Mouse (Mus musculus): ENCODE data around the gene Mcur1. TPM values are rescaled to one million over a fixed set of nuclear protein-coding genes. Genes with fewer than 3 reads are reported as not detected.

Gene Mcur1
- total and polyA plus RNA-seq, 3 experiments = 26.4 to 49.8 (median 43.9) TPM

GRCm38 (mm10) chr13:43585335-43585734 is 25.3 kb upstream of the Mcur1 start:
- Histone ChIP-seq H3K27ac (no peak overlapping the region), H3K27me3 (ENCODE audit: control insufficient read depth, insufficient read depth, low read length) (no peaks in the 10 kb centered on the region), H3K9ac (ENCODE audit: low read depth, low read length) (no peak overlapping the region), H3K4me1 (ENCODE audit: control insufficient read depth, insufficient read depth, low read length) (peaks cover 2% of the 10 kb centered on the region), H3K36me3 (ENCODE audit: control insufficient read depth, insufficient read depth, low read length) (no peaks in the 10 kb centered on the region; the same call in 1 of the 2 replicates), H3K4me3 (no peak overlapping the region), H3K79me2 (replicated peaks; ENCODE audit: control insufficient read depth, insufficient read depth, low read length) (no peaks in the 10 kb centered on the region)
- intact Hi-C loops (cut with DNase I) = no loop called here
- 92% methylated on average over 2 of the region's 2 CpGs for WGBS
- no peak for DNase-seq
- no peak for TF ChIP-seq EP300 (IDR thresholded peaks at IDR 0.05; ENCODE audit: insufficient read depth, low read depth, low read length)
- no peak for TF ChIP-seq CTCF (IDR thresholded peaks at IDR 0.05)
- no peak for TF ChIP-seq POLR2A (IDR thresholded peaks at IDR 0.05; ENCODE audit: insufficient read depth, low read depth, low read length)

DNA sequence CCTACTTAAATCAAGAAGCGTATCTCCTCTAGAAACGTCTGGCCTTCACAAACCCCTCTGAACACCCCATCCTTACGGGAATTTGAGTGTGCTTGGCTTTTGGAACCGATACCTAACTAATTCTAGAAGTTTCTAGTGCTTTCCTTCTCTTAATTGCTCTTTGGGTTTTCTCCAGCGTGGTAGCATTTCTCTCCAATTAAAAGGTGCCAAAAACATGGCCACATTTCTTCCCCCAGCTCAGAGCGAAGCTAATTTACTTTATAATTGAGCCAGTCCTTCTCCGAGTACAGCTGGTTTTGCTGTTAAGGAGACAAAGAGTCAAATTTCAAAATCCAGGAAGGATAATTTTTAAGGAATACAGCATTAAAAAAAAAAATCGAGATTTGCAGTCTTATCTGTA is 23.5 kb upstream of the Mcur1 start:
- Histone ChIP-seq H3K4me1 (ENCODE audit: control insufficient read depth, insufficient read depth, low read length) (peaks cover 2% of the 10 kb centered on the region), H3K79me2 (replicated peaks; ENCODE audit: control insufficient read depth, insufficient read depth, low read length) (no peaks in the 10 kb centered on the region), H3K9ac (ENCODE audit: low read depth, low read length) (no peak overlapping the region), H3K4me3 (no peak overlapping the region), H3K27me3 (ENCODE audit: control insufficient read depth, insufficient read depth, low read length) (no peaks in the 10 kb centered on the region), H3K36me3 (ENCODE audit: control insufficient read depth, insufficient read depth, low read length) (no peaks in the 10 kb centered on the region; the same call in 1 of the 2 replicates), H3K27ac (no peak overlapping the region)
- 60% methylated on average over 8 of the region's 8 CpGs for WGBS
- no peak for DNase-seq
- intact Hi-C loops (cut with DNase I) = no loop called here
- no peak for TF ChIP-seq CTCF (IDR thresholded peaks at IDR 0.05)
- no peak for TF ChIP-seq POLR2A (IDR thresholded peaks at IDR 0.05; ENCODE audit: insufficient read depth, low read depth, low read length)

DNA sequence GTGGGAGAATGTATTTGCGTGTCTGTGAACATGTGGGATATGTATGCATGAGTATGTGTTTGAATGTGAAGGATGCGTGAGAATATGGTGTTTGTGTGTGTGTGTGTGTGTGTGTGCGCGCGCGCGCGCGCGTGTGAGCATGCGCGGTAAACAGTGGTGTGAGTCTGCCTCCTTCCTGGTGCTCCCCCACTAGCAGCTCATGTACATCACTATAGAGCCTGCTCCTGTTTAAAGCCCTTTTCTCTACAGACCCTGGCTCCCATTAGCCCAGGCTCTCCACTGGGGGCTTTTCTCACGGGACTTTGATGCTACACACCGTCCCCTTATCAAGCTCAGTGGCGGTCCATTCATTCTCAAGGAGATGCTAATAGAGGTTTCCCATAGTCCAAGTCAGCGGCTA is 23.0 kb upstream of the Mcur1 start:
- Histone ChIP-seq H3K9ac (ENCODE audit: low read depth, low read length) (no peak overlapping the region), H3K27ac (no peak overlapping the region), H3K79me2 (replicated peaks; ENCODE audit: control insufficient read depth, insufficient read depth, low read length) (no peaks in the 10 kb centered on the region), H3K36me3 (ENCODE audit: control insufficient read depth, insufficient read depth, low read length) (no peaks in the 10 kb centered on the region), H3K27me3 (ENCODE audit: control insufficient read depth, insufficient read depth, low read length) (no peaks in the 10 kb centered on the region), H3K4me1 (ENCODE audit: control insufficient read depth, insufficient read depth, low read length) (peaks cover under 1% of the 10 kb centered on the region; the same call in 1 of the 2 replicates), H3K4me3 (no peak overlapping the region)
- TF ChIP-seq CTCF (IDR thresholded peaks at IDR 0.05) (no peak), EP300 (IDR thresholded peaks at IDR 0.05; ENCODE audit: insufficient read depth, low read depth, low read length) (no peak), POLR2A (IDR thresholded peaks at IDR 0.05; ENCODE audit: insufficient read depth, low read depth, low read length) (no peak)
- WGBS = 47% methylated on average over 16 of the region's 16 CpGs
- no peak for DNase-seq
- intact Hi-C loops (cut with DNase I) = no loop called here

DNA sequence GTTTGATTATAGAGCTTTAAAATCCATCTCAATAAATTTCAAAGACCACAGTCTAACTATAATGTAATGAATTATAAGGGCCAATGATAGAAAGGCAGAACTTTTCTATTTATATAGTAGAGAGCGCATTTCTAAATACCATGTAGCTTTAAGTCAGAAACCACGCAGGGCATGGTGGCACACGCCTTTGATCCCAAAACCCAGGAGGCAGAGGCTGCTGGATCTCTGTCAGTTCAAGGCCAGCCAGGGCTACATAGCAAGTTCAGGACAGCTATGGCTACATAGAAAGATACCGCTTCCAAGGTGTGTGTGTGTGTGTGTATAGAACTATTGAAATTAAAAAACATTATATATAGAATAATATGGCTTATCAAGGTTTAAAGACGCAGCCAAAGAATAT is 20.7 kb upstream of the Mcur1 start:
- Histone ChIP-seq H3K4me3 (no peak overlapping the region), H3K79me2 (replicated peaks; ENCODE audit: control insufficient read depth, insufficient read depth, low read length) (no peaks in the 10 kb centered on the region), H3K4me1 (ENCODE audit: control insufficient read depth, insufficient read depth, low read length) (no peaks in the 10 kb centered on the region), H3K36me3 (ENCODE audit: control insufficient read depth, insufficient read depth, low read length) (no peaks in the 10 kb centered on the region), H3K9ac (ENCODE audit: low read depth, low read length) (no peak overlapping the region), H3K27ac (no peak overlapping the region), H3K27me3 (ENCODE audit: control insufficient read depth, insufficient read depth, low read length) (no peaks in the 10 kb centered on the region)
- no peak for DNase-seq
- WGBS = 95% methylated on average over 5 of the region's 5 CpGs
- intact Hi-C loops (cut with DNase I) = no loop called here
- TF ChIP-seq POLR2A (IDR thresholded peaks at IDR 0.05; ENCODE audit: insufficient read depth, low read depth, low read length) (no peak), CTCF (IDR thresholded peaks at IDR 0.05) (no peak), EP300 (IDR thresholded peaks at IDR 0.05; ENCODE audit: insufficient read depth, low read depth, low read length) (no peak)

GRCm38 (mm10) chr13:43579740-43580139 is 19.7 kb upstream of the Mcur1 start:
- DNase-seq = peak; percentile 50 to 68
- Histone ChIP-seq H3K9ac (ENCODE audit: low read depth, low read length) (no peak overlapping the region), H3K27me3 (ENCODE audit: control insufficient read depth, insufficient read depth, low read length) (no peaks in the 10 kb centered on the region), H3K27ac (no peak overlapping the region), H3K4me1 (ENCODE audit: control insufficient read depth, insufficient read depth, low read length) (no peaks in the 10 kb centered on the region), H3K36me3 (ENCODE audit: control insufficient read depth, insufficient read depth, low read length) (no peaks in the 10 kb centered on the region), H3K79me2 (replicated peaks; ENCODE audit: control insufficient read depth, insufficient read depth, low read length) (no peaks in the 10 kb centered on the region), H3K4me3 (no peak overlapping the region)
- intact Hi-C loops (cut with DNase I) = no loop called here
- WGBS = 20% methylated on average over 18 of the region's 18 CpGs
- TF ChIP-seq CTCF (IDR thresholded peaks at IDR 0.05) (peak; percentile 87), POLR2A (IDR thresholded peaks at IDR 0.05; ENCODE audit: insufficient read depth, low read depth, low read length) (no peak)

GRCm38 (mm10) chr13:43577766-43578165 is 17.8 kb upstream of the Mcur1 start:
- TF ChIP-seq POLR2A (IDR thresholded peaks at IDR 0.05; ENCODE audit: insufficient read depth, low read depth, low read length) (no peak), CTCF (IDR thresholded peaks at IDR 0.05) (no peak), EP300 (IDR thresholded peaks at IDR 0.05; ENCODE audit: insufficient read depth, low read depth, low read length) (no peak)
- Histone ChIP-seq H3K9ac (ENCODE audit: low read depth, low read length) (no peak overlapping the region), H3K36me3 (ENCODE audit: control insufficient read depth, insufficient read depth, low read length) (no peaks in the 10 kb centered on the region), H3K27me3 (ENCODE audit: control insufficient read depth, insufficient read depth, low read length) (no peaks in the 10 kb centered on the region), H3K4me1 (ENCODE audit: control insufficient read depth, insufficient read depth, low read length) (no peaks in the 10 kb centered on the region), H3K4me3 (no peak overlapping the region), H3K79me2 (replicated peaks; ENCODE audit: control insufficient read depth, insufficient read depth, low read length) (no peaks in the 10 kb centered on the region), H3K27ac (no peak overlapping the region)
- 89% methylated on average over 12 of the region's 12 CpGs for WGBS
- DNase-seq = no peak
- intact Hi-C loops (cut with DNase I) = no loop called here

All from heart, adult 2 months (tissue).